Mouse (Mus musculus): ENCODE measurements around the gene Abcf2.
"Not testable (repeated sequence)": the region's sequence is repeated elsewhere in the genome, so short reads cannot be mapped to it uniquely, and the experiment has no call there.

Gene Abcf2

DNA sequence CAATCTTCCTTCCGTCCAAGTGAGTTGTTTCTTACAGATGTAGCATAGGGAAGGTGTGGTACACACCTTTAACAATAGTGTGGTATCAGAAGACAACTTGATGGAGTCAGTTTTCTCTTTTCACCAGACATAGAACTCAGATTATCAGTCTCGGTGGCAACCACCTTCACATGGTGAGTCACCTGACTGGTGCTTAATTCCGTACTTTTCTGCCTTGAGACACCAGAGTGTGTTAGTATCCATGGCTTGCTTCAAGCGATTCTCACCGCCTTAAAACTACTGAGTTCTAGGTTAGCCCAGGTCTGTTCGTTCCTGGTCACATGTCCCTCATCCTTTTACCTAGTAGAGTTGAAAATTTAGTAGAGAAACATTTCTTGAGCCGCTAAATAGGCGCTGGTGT, 8.8 kb upstream of the Abcf2 start:
- no peak for DNase-seq

DNA sequence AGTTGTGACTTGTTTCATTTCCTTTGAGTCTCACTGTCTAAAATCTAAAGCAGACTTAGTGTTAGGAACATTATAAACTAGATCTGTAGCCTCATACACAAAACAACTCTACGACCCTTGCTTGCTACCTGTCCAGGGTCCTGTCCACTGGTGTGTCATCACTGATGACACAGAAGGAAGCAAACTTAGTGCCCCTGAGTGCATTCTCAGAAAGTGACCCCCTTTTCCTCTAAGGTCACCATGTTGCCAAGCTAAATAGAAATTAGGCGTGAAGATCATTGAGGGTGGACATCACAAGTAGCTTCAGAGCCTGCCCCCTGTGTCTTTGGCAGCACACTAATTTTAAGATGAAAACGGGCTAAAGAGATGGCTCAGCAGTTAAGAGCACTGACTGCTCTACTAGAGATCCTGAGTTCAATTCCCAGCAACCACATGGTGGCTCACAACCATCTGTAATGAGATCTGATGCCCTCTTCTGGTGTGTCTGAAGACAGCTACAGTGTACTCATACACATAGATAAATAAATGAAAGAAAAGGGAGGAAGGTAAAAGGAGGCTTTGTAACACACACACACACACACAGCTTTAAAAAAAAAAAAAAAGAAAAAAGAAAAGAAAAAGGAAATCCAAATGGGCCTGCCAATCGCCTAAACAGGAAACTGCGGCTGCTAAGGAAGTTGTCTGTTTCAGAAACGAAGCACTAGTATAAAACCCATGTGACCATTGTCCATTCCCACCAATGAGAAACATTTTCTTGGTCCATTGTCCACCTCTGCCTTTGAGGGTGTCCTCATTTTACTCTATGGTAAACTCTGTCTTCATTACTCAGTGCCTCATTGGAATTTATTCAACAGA, 1.1 kb upstream of the Abcf2 start:
- no peak for DNase-seq

DNA sequence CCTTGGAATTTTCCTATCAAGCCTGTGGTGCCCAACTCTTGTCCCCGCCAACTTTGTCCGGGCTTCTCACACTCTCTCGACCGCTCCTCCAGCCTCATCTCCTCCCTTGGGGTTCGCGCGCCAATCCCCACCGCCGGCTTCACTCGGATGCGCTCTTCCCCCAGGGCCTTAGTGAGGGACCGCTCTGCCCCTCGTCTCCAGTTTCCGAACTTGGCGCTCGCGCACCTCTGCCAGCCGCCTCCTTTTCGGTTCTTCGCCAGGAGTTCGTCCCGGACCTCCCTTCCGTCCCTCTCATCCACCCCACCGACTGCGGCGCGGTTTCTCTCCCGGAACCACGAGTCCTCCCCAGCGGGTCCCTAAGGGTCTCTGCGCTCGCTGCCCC, 475 bp downstream of the Abcf2 start:
- no peak for DNase-seq

DNA sequence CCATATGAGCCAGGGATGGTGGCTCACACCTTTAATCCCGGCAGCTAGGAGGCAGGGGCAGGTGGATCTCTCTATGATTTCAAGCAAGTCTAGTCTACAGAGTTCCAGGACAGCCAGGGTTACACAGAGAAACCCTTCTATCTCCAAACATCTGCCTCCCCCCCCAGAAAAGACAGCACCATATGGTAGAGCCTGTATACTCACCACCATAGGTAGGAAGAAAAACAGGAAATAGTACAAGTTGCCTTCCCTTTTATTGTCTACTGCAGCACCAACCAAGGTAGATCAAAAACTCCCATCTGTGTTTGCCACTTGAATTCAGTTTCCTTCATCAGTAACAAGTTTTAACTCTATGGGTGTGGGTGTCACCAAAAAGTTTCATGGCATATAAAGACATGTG, 1.3 kb downstream of the Abcf2 start:
- no peak for DNase-seq

DNA sequence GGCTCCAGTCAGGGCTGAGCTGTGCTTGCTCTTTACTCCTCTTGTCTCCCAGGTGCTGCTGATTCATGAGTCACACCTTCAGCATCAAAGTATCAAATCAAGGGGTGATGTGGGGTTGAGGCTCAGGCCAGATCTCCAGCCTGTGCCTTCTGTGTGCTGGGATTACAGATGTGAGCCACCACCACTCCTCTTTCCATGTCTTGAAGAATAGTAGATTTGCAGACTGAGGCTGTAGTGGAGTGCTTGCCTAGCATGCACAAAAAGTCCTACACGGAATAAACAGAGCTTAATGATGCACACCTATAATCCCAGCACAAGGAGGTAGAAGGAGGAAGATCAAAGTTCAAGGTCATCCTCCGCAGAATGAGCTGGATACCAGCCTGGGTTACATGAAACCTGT, 20.6 kb downstream of the Abcf2 start, which contains the start of gene 4931409K22Rik:
Gene 4931409K22Rik, minus strand, starts transcription at position 101 of the 400 bp plus-strand sequence.
- no peak for DNase-seq

DNA sequence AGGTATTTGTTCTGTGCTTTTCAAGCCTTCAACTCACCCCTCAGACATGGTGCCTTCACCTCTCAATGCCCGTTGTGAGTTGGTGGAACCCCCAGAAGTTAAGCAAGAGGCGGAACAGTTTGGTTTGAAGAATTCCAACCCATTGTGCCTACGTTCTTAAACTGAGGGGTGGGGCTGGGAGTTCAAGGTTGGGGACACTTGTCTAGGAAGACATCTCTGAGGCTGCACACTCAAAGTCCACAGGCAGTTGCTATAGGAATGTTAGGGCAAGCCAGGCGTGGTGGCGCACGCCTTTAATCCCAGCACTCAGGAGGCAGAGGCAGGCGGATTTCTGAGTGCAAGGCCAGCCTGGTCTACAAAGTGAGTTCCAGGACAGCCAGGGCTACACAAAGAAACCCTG, 21.9 kb downstream of the Abcf2 start:
- DNase-seq: not testable (repeated sequence)

DNA sequence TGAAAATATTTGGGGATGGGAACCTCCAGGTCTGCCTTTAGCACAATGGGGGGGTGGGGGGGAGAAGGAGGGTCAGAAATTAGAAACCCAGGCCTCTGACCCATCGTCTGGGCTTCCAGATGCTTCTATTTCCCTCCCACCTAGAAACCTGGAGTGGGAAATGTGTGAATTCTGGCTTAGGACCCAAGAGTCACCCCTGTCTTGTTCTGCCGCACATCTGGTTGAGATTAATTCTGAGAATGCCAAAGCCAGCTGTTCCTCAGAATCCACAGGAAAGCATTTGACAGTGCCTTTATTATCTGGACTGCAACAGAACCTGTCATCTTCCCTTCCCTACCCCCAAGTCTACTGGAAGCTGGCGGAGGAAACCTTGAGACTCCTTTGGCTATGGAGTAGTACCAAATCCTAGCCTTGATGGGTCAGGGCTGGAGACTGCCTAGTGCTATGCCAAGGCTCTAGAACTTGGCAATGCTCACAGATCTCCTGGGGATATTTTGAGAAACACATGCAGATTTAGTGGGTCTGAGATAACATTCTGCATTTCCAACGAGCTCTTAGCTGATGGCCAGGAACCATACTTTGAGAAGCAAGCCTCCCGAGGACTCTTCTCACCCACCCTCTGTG, 23.5 kb downstream of the Abcf2 start:
- no peak for DNase-seq

DNA sequence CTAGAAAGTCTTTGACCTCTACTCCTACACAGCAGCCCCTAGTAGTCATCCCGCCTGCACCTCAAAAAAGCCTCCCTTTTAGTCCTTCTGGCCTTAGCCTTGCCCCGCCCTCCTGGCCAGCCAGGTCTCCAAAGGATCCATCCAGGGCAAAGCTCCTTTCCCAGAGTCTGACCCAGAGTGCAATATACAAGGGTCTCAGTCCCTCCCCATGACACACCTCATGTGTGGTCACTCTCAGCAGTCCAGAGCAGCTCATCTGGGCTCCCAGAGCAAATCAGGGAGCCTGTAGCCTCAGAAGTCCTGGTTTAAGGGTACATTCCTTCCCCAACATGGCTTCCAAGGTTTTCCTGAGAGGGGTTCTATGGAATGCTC, 26.0 kb downstream of the Abcf2 start:
- DNase-seq: no peak

DNA sequence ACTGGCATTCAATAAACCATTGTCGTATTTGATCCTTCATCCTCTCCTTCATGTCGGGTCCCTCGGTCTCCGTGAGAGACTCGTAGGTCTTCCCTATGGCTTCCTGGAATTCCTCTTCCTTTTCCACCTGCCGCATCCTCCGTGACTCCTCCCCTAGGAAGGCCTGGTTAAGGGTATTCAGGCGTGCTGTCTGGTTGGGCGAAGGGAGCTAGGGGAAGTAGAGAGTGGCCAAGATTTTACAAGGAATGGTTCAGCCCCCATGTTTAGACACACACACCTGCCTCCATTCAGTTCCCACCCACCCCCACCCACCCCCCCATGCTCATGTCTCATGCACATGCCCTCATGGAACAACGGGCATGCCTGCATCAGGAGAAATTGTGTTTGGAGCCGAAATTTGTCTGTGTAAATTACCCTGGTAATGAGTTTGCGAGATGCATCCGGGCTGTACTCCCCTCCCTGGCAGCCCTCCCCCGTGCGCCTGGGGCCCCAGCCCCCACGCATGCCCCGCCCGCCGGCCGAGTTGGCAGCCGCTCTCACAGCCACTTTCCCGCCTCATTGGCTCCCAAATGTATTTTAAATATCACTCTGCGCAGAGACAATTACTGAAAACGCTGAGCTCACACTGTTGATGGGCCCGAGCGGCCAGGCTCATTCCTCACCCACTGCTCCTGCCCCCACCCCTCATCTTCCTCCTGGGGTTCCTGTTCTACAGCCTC, 26.5 kb downstream of the Abcf2 start:
- peak; percentile 77 for DNase-seq

DNA sequence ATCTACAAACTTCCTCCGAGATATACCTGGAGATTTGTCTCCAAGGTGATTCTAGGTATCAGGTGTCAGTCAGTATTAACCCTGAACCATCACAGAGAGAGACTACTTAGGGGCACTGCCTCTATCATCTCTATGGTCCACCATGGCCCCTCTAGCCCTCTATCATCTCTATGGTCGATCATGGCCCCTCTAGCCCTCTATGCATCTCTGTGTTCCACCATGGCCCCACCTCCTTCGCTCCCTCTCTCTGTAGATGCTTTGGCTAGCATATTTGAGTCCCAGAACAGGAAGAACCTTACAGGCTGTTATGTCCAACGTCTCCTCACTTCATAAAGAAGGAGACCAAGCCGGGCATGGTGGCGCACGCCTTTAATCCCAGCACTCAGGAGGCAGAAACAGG, 34.6 kb downstream of the Abcf2 start:
- DNase-seq: no peak

DNA sequence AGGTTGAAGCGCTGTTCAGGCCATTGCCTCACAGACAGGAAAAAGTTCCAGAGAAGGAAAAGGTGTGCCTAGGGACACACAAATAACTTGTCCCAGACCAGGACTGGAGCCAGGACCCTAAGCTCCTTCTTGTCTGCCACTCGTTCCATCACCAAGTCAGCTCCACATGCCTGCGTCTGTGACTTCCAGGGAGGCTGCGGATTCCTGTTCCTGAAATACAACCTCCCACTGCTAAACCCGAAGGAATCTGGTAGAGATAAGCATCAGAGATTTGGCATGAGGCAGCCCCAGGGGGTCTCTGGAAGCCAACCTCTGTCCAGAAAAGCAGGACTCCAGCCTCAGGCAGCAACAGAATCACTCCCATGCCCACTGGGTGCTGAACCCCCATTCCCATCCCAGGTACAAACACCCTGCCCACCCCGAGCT, 36.1 kb downstream of the Abcf2 start:
- no peak for DNase-seq

DNA sequence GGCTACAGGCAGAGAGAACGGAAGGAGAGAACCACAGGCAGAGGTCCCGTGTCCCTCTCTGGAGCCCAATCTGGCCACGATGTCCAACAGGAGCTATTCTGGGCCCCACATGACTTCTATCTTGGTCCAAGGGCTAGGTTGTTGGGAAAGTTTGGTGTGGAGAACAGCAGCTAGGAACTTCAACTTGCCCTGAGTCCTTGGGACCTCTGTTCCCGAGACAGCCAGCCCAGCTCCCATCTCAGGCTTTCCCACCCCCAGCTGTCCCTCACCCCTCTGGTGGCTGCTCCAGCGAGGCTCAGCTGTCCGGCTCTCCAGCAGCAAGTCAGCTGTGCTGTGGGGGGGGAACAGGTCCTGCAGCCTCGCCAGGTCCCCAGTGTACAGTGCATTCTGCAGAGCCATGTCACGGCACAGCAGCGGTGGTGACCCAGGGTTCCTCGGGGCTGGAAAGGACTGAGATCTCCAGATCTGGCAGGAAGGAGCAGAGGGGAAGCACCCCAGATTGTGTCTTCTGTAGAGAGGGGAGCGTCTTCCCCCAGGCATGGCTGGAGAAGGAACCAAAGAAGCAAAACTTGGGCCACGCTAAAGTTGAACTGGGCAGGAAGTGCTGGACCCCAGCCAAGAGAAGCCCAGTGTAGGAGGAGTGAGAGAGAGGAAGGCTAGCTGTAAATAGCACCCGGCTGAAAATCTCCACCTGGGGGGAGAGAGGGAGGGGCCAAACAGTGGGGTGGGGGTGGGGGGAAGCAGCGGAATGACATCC, 36.7 kb downstream of the Abcf2 start, which contains the start of gene Asb10:
Gene Asb10, minus strand, starts transcription at position 592 of the 757 bp plus-strand sequence.
- peak; percentile 20 for DNase-seq

DNA sequence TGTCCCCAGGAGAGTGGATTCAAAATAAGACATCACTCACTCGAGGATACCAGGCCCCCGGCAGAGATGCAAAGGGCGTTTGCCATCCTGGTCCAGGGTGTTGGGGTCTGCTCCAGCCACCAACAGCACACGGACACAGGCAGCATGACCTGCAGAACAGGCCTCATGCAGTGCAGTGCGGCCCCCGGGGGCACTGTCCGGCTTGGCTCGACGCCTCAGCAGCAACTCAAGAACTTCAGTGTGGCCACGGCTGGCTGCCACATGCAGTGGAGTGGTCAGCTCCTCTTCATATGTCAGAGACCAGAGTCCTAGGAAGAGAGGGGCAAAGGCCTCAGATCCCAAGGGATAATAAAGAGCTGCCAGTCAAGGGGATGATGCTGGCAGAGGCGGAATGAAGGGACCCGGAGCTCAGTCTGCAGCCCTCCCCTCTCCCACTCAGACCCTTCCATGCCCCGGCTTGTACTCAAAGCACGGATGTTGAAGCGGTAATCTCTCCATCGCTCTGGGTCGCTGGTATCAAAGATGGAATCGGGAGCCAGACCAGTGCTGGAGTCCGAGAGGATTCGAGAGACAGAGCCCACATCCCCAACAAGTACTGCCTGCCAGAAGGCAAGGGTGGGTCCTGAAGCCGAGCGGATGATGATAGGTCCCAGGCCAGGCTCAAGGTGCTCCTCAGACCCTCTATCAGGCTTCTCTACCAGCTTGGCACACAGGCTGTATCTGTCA, 37.5 kb downstream of the Abcf2 start:
- no peak for DNase-seq

DNA sequence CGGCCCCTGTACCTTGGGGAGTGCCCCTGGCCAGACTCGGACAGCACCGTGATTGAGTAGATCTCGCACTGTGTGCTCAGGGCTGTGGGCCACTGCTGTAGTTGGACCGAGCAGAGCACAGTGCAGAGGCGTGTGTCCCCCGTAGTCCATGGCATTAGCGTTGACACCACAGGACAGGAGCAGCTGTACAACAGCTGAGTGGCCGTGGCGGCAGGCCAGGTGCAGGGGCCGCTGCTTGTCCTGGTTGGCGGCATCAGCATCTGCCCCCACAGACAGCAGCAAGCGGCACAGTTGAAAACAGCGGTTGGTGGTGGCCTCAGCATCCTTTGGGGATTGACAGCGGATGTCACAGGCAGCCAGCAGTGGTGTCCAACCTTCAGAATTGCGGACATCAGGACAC, 39.6 kb downstream of the Abcf2 start:
- no peak for DNase-seq

DNA sequence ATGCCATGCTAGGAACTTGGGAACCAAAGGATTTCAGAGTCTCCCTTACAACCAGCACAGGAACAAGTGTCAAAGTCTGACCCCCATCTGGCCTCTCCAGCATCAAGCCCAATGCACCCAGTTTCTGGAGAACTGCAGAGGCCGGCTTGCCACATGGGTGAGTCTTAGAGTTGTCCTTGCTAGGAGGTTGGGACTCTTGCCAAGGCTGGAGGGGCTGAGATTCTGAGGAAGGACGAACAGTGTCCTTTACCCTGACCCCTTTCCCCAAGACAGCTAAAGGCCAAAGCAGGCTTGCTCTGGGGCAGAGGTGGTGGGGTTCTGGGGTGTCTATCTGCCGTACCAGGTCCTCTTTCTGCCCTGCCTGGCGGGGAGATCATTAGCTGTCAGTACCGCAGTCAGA, 40.8 kb downstream of the Abcf2 start:
- no peak for DNase-seq

DNA sequence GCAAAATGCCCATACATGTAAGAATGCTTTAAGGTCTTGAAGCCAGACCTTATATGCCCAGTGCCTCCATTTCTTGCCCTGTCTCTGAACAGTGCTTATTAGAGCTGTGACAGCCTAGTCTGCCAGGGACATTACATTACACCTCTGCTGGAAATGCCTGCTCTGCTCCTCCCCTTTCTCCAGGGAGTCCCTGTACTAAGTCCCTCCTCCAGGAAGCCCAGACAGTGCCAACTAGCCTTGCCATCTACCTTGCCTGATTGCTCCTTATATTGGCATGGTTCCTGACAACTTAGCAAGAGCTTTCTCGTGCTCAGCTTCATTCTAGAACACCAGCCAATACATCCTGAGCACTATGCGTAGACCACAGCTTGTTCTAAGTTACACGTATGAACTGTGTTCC, 41.5 kb downstream of the Abcf2 start:
- DNase-seq: no peak

DNA sequence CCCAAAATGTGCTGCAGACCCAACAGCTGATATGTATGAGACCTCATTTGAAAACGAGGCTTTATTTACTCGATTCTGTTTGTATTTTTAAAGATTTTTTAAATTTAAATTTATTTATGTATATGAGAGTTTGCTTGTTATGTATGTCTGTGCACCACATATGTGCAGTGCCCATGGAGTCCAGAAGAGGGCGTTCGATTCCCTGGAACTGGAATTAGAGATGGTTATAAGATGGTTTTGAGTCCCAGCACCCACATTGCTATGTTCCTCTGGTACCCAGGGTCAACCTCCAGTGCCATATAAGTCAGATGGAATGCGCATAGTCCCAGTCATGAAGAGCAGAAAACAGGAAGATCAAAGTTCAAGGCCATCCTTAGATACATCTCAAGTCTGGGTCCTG, 43.0 kb downstream of the Abcf2 start:
- peak; percentile 43 for DNase-seq

DNA sequence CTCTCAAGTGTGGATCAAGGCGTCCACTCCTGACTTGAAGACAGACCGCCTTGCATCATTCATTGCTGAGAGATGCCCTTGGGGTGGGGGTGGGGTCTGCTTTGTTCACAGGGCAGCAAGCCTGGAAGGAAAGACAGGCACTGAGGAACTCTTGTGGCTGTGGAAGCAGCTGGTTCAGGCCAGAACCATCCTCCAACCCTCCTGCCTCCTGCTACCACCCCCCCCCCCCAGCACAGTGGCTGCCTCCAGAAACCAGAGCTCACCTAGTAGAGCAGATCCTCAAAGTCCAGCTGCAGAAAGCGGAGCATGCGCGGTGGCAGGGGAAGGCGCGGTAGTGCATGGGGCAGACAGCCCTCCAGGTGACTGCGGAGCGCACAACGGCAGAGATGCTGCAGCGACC, 43.9 kb downstream of the Abcf2 start:
- DNase-seq: no peak

DNA sequence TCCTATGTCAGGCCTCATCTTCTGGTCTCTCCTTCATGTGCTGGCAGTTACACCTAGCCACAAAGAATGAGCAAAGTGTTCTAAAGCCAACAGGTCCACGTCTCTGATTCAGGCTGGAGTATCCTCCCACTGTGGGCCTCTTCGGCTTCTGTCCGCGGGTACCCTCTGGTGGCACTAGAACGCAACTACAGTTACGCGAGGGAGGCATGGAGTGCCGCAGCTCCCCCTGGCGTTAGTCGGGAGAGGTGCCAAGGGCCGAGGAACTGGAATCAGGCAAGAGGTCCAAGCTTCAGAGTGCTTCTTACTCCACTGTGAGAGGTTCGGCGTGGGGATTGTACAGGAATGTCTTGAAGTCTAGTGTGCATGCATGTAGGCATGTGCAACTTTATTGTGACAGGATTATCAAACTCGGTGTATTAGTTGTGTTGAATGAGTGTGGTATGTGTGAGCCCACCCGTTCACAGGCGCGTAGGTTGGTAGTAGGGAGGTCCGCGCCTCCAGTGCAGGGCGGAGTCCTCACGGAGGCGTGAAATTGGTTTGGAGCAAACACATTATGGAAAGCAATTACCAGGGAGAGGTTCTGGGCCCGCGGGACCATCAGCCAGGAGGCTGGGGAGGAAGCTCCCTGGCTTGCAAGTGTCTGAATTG, 47.1 kb downstream of the Abcf2 start:
- peak; percentile 92 for DNase-seq

DNA sequence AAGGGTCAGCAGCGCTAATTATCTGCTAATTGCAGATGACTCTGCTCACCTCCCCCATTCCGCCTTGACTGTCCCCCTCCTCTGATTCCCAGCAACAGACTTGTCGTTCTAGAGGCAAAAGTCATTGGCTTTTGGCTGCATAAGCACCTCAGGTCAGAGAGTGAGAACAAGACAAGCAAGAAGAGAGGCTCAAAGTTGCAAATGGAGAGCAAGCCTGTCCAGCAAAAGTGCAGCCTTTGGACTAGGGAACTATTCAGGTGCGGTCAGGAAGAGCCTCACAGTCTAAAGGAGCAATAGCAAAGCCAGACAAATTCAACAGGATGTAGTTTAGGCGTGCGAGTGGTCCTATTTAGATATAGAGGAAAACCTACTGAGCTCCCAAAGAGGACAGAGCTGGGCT, 49.5 kb downstream of the Abcf2 start:
- no peak for DNase-seq

DNA sequence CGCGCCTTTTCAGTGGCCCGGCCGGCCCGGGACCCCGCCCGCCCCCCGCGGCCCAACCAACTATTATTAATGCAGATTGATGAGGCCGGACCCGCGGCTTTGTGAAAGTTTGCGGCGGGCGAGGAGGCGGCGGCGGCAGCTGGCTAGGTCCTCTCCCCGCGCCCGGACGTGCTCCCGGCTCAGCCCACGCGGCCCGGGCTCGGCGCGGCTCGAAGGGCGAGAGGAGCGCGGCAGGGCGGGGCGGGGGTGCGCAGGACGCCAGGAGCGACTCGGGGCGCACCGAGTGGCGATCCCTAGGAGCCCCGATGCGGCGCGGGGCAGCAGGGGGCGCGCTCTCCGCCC, 50.4 kb downstream of the Abcf2 start, which contains the start of gene Gbx1:
Gene Gbx1, minus strand, starts transcription at position 314 of the 342 bp plus-strand sequence.
- peak; percentile 53 for DNase-seq

Data from thymus, postnatal 4 days (tissue).